27 mouse cellular contexts compared by ENCODE assay signal in genomic region chr4:98166379-98166778, GRCm38 (mm10).
DNase-seq lines count a peak whose midpoint lies in the region; ATAC-seq and TF ChIP-seq lines count a peak whose summit lies in the region.
"Had no signal": no experiment of that assay in that cellular context is flagged by ENCODE, and none has a peak within 500 bp of the region (broad histone marks: within the 10 kb centered on the region; RNA-seq: fewer than 3 reads in every experiment).

No protein-coding gene starts in this region.

- 0 out of 2 replicates have a peak, but pooled peaks cover 3% of the 10 kb centered on the region for H3K4me1 ChIP-seq in forebrain, embryonic 12.5 days
- no peaks in the 10 kb centered on the region for H3K4me1 ChIP-seq in forebrain, postnatal 0 days (ENCODE audit: insufficient read depth)
- H3K4me1 ChIP-seq in kidney, embryonic 15.5 days = no peaks in the 10 kb centered on the region
- H3K4me1 ChIP-seq in midbrain, postnatal 0 days (ENCODE audit: insufficient read depth, low read length) = no peaks in the 10 kb centered on the region
- no peaks in the 10 kb centered on the region for H3K4me1 ChIP-seq in midbrain, embryonic 11.5 days (ENCODE audit: control insufficient read depth, insufficient read depth, low read length)
- H3K4me1 ChIP-seq: embryonic facial prominence, embryonic 12.5 days; heart, embryonic 15.5 days had no signal

- DNase-seq in forebrain, postnatal 0 days = no peak
- DNase-seq in kidney, postnatal 10 days = no peak
- DNase-seq in midbrain, postnatal 0 days (ENCODE audit: low spot score) = peak; percentile 11
- DNase-seq in midbrain, embryonic 11.5 days (ENCODE audit: low spot score, missing footprints) = no peak
- peak; percentile 40 for DNase-seq in brain, embryonic 14.5 days (ENCODE audit: low read depth)
- DNase-seq in right cerebral cortex, postnatal 10 days (ENCODE audit: low spot score in 2 of 2) = no peak
- DNase-seq: adrenal gland, adult 2 months; adrenal gland, postnatal 36 days; cerebellum, adult 2 months; cerebellum, postnatal 14 days; gastrocnemius, postnatal 25 days; heart, adult 2 months; layer of hippocampus, adult 9-11 months; liver; lung, adult 2 months; lung, postnatal 10 days had no signal

- TF ChIP-seq CTCF in forebrain, postnatal 0 days (IDR thresholded peaks at IDR 0.05; ENCODE audit: low read depth) = no peak
- TF ChIP-seq CTCF in midbrain, postnatal 0 days (IDR thresholded peaks at IDR 0.05) = no peak
- TF ChIP-seq CTCF in brain, embryonic 14.5 days (IDR thresholded peaks at IDR 0.05; ENCODE audit: borderline replicate concordance, extremely low read depth, insufficient read depth, insufficient read length) = no peak

- no peaks in the 10 kb centered on the region for H3K36me3 ChIP-seq in forebrain, embryonic 12.5 days (replicated peaks)
- H3K36me3 ChIP-seq in forebrain, postnatal 0 days (ENCODE audit: insufficient read depth) = no peaks in the 10 kb centered on the region
- H3K36me3 ChIP-seq in kidney, embryonic 15.5 days = no peaks in the 10 kb centered on the region
- H3K36me3 ChIP-seq in midbrain, postnatal 0 days (ENCODE audit: insufficient read depth, low read length) = no peaks in the 10 kb centered on the region
- H3K36me3 ChIP-seq in midbrain, embryonic 11.5 days (ENCODE audit: control insufficient read depth, insufficient read depth, low read length) = no peaks in the 10 kb centered on the region
- H3K36me3 ChIP-seq: embryonic facial prominence, embryonic 12.5 days; heart, embryonic 15.5 days; midbrain, embryonic 12.5 days; neural tube, embryonic 13.5 days had no signal

- no peaks in the 10 kb centered on the region for H3K9me3 ChIP-seq in forebrain, embryonic 12.5 days
- H3K9me3 ChIP-seq in forebrain, postnatal 0 days (ENCODE audit: low read length) = no peaks in the 10 kb centered on the region
- H3K9me3 ChIP-seq in kidney, embryonic 15.5 days (replicated peaks) = no peaks in the 10 kb centered on the region
- H3K9me3 ChIP-seq in midbrain, postnatal 0 days (ENCODE audit: low read length) = peaks cover 6% of the 10 kb centered on the region
- H3K9me3 ChIP-seq in midbrain, embryonic 11.5 days (ENCODE audit: control insufficient read depth, low read length) = no peaks in the 10 kb centered on the region
- H3K9me3 ChIP-seq: embryonic facial prominence, embryonic 12.5 days; heart, embryonic 15.5 days; midbrain, embryonic 12.5 days had no signal

- 40% methylated on average over 3 of the region's 3 CpGs for WGBS in forebrain, embryonic 12.5 days
- WGBS in forebrain, postnatal 0 days = 47% methylated on average over 3 of the region's 3 CpGs
- WGBS in kidney, embryonic 15.5 days = 47% methylated on average over 3 of the region's 3 CpGs
- 50% methylated on average over 3 of the region's 3 CpGs for WGBS in midbrain, postnatal 0 days
- WGBS in midbrain, embryonic 11.5 days = 48% methylated on average over 3 of the region's 3 CpGs

- H3K4me2 ChIP-seq in forebrain, embryonic 12.5 days = no peak overlapping the region
- no peak overlapping the region for H3K4me2 ChIP-seq in forebrain, postnatal 0 days (ENCODE audit: low read depth)
- H3K4me2 ChIP-seq in kidney, embryonic 15.5 days = no peak overlapping the region
- H3K4me2 ChIP-seq in midbrain, postnatal 0 days (ENCODE audit: low read depth, low read length, poor library complexity, severe bottlenecking) = no peak overlapping the region
- no peak overlapping the region for H3K4me2 ChIP-seq in midbrain, embryonic 11.5 days
- H3K4me2 ChIP-seq: embryonic facial prominence, embryonic 12.5 days; heart, embryonic 15.5 days; hindbrain, embryonic 14.5 days; midbrain, embryonic 12.5 days; neural tube, embryonic 13.5 days had no signal

- no peaks in the 10 kb centered on the region for H3K27me3 ChIP-seq in forebrain, embryonic 12.5 days
- no peaks in the 10 kb centered on the region for H3K27me3 ChIP-seq in forebrain, postnatal 0 days (ENCODE audit: insufficient read depth, low read length)
- no peaks in the 10 kb centered on the region for H3K27me3 ChIP-seq in kidney, embryonic 15.5 days
- no peaks in the 10 kb centered on the region for H3K27me3 ChIP-seq in midbrain, postnatal 0 days (ENCODE audit: insufficient read depth, low read length)
- H3K27me3 ChIP-seq in midbrain, embryonic 11.5 days (ENCODE audit: control insufficient read depth, insufficient read depth, low read length) = no peaks in the 10 kb centered on the region
- H3K27me3 ChIP-seq: embryonic facial prominence, embryonic 12.5 days; heart, embryonic 15.5 days; midbrain, embryonic 12.5 days; neural tube, embryonic 13.5 days had no signal

- no peak for TF ChIP-seq POLR2A in brain, embryonic 14.5 days (IDR thresholded peaks at IDR 0.05; ENCODE audit: borderline replicate concordance, extremely low read depth, insufficient read depth, insufficient read length, poor library complexity, severe bottlenecking)

- H3K4me3 ChIP-seq in forebrain, embryonic 12.5 days (replicated peaks) = no peak overlapping the region
- no peak overlapping the region for H3K4me3 ChIP-seq in forebrain, postnatal 0 days (ENCODE audit: low read depth, low read length)
- H3K4me3 ChIP-seq in kidney, embryonic 15.5 days (replicated peaks) = no peak overlapping the region
- no peak overlapping the region for H3K4me3 ChIP-seq in midbrain, postnatal 0 days (ENCODE audit: low read depth, low read length)
- H3K4me3 ChIP-seq in midbrain, embryonic 11.5 days (ENCODE audit: low read depth, low read length) = no peak overlapping the region
- H3K4me3 ChIP-seq: embryonic facial prominence, embryonic 12.5 days; heart, adult 2 months; heart, embryonic 15.5 days; midbrain, embryonic 12.5 days; neural tube, embryonic 13.5 days had no signal

- no peak for ATAC-seq in forebrain, embryonic 12.5 days (ENCODE audit: low FRiP score)
- ATAC-seq in forebrain, postnatal 0 days = no peak; the same call in 1 of the 2 replicates
- peak; percentile 54; the same call in 1 of the 2 replicates for ATAC-seq in kidney, embryonic 15.5 days (replicated peaks; ENCODE audit: low FRiP score)
- ATAC-seq in midbrain, postnatal 0 days (ENCODE audit: low FRiP score) = no peak
- ATAC-seq in midbrain, embryonic 11.5 days (ENCODE audit: low FRiP score) = no peak
- ATAC-seq: activated CD4-positive, CD25-positive, alpha-beta regulatory T cell, adult 4 months; CD4-positive, CD25-positive, alpha-beta regulatory T cell, adult 4 months; intestine, postnatal 0 days had no signal

- no peak overlapping the region for H3K9ac ChIP-seq in forebrain, embryonic 12.5 days
- H3K9ac ChIP-seq in forebrain, postnatal 0 days = no peak overlapping the region
- no peak overlapping the region for H3K9ac ChIP-seq in kidney, embryonic 15.5 days
- H3K9ac ChIP-seq in midbrain, postnatal 0 days (replicated peaks; ENCODE audit: low read length, poor library complexity, severe bottlenecking) = no peak overlapping the region
- no peak overlapping the region for H3K9ac ChIP-seq in midbrain, embryonic 11.5 days (ENCODE audit: low read length)
- H3K9ac ChIP-seq: embryonic facial prominence, embryonic 12.5 days; heart, embryonic 15.5 days; hindbrain, embryonic 14.5 days; liver, embryonic 14.5 days; midbrain, embryonic 12.5 days; neural tube, embryonic 13.5 days had no signal

- peak overlapping the region; percentile 22; the same call in 1 of the 2 replicates for H3K27ac ChIP-seq in forebrain, embryonic 12.5 days
- no peak overlapping the region for H3K27ac ChIP-seq in forebrain, postnatal 0 days (ENCODE audit: low read depth, low read length)
- H3K27ac ChIP-seq in kidney, embryonic 15.5 days = no peak overlapping the region
- no peak overlapping the region for H3K27ac ChIP-seq in midbrain, postnatal 0 days (ENCODE audit: low read depth, low read length)
- no peak overlapping the region for H3K27ac ChIP-seq in midbrain, embryonic 11.5 days (ENCODE audit: low read depth, low read length)
- H3K27ac ChIP-seq: embryonic facial prominence, embryonic 12.5 days; heart, adult 2 months; heart, embryonic 15.5 days; hindbrain, embryonic 14.5 days; liver, embryonic 14.5 days; midbrain, embryonic 12.5 days; neural tube, embryonic 13.5 days had no signal

Comparison
In these comparisons a context has a peak if more than half of its experiments do, and no peak if none do; other contexts are left out.
1. DNase-seq: peak in midbrain, postnatal 0 days (single experiment) and brain, embryonic 14.5 days (single experiment); none in forebrain, postnatal 0 days (single experiment), kidney, postnatal 10 days (single experiment), midbrain, embryonic 11.5 days (single experiment) and right cerebral cortex, postnatal 10 days (0 of 2).